Mouse (Mus musculus): ENCODE measurements around the gene Gm20388. TPM values are rescaled to one million over a fixed set of nuclear protein-coding genes. Genes with fewer than 3 reads are reported as not detected.

Gene Gm20388
- polyA plus RNA-seq, 2 experiments: 8.5 TPM; not detected in 1

DNA sequence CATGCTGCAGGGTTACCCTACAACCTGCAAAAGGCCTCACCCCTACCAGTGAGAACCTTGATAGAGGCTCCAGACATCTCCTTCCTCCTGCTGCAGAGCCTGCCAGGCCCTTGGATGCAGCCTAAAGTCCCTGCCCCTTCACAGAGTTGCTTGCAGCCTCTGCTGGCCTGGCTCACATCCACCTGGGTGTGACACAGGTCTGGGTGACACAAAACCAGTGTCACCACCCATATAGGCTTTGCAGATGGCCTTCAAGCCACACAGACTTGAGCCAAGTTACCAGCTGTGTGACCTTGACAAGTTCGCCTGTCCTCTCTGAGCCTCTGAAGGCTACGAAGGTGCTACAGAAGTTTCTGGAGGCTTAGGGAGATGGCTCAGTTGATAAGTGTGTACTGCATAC lies 1508.9 kb downstream of the Gm20388 start:
- Histone ChIP-seq H3K4me2 (ENCODE audit: low read depth) (no peak overlapping the region), H3K27ac (no peak overlapping the region), H3K4me1 (replicated peaks; ENCODE audit: control insufficient read depth in 2 of 2, insufficient read depth in 2 of 2, low read length in 1 of 2) (peaks cover 0 to 5% of the 10 kb centered on the region in 2 experiments; a peak in 2 of 4 replicates), H3K9me3 (ENCODE audit: control insufficient read depth, low read length) (no peaks in the 10 kb centered on the region), H3K27me3 (ENCODE audit: control insufficient read depth, insufficient read depth, low read length) (no peaks in the 10 kb centered on the region), H3K9ac (replicated peaks) (no peak overlapping the region), H3K36me3 (replicated peaks; ENCODE audit: control insufficient read depth, insufficient read depth, low read depth) (no peaks in the 10 kb centered on the region), H3K4me3 (ENCODE audit: insufficient read depth in 1 of 2, low read depth in 2 of 2, low read length in 2 of 2) (no peak overlapping the region)
- TF ChIP-seq EP300 (IDR thresholded peaks at IDR 0.05; ENCODE audit: low read depth): no peak
- TF ChIP-seq CTCF (IDR thresholded peaks at IDR 0.05; ENCODE audit: low read depth): no peak
- 65% methylated on average over 2 of the region's 2 CpGs for WGBS (ENCODE audit: insufficient replicate concordance)
- ATAC-seq (ENCODE audit: insufficient read depth): no peak
- DNase-seq (ENCODE audit: low read depth in 3 of 3, low spot score in 3 of 3): no peak

GRCm38 (mm10) chr8:121421009-121421408 lies 1510.4 kb downstream of the Gm20388 start:
- ATAC-seq (ENCODE audit: insufficient read depth): 0 out of 2 replicates have a peak, but pooled peaks have one; percentile 26
- H3K27ac ChIP-seq: no peak overlapping the region
- H3K9me3 ChIP-seq (ENCODE audit: control insufficient read depth, low read length): no peaks in the 10 kb centered on the region
- H3K4me2 ChIP-seq (ENCODE audit: low read depth): no peak overlapping the region
- H3K36me3 ChIP-seq (replicated peaks; ENCODE audit: control insufficient read depth, insufficient read depth, low read depth): no peaks in the 10 kb centered on the region
- H3K9ac ChIP-seq (replicated peaks): no peak overlapping the region
- no peaks in the 10 kb centered on the region for H3K27me3 ChIP-seq (ENCODE audit: control insufficient read depth, insufficient read depth, low read length)
- TF ChIP-seq CTCF (IDR thresholded peaks at IDR 0.05; ENCODE audit: low read depth): no peak
- TF ChIP-seq EP300 (IDR thresholded peaks at IDR 0.05; ENCODE audit: low read depth): no peak
- no peak overlapping the region for H3K4me3 ChIP-seq (ENCODE audit: insufficient read depth in 1 of 2, low read depth in 2 of 2, low read length in 2 of 2)
- 63% methylated on average over 5 of the region's 5 CpGs for WGBS (ENCODE audit: insufficient replicate concordance)
- DNase-seq (ENCODE audit: low read depth in 3 of 3, low spot score in 3 of 3): peak in 1 of 3 experiments; percentile 20
- peaks cover 0 to 5% of the 10 kb centered on the region in 2 experiments; a peak in 2 of 4 replicates for H3K4me1 ChIP-seq (replicated peaks; ENCODE audit: control insufficient read depth in 2 of 2, insufficient read depth in 2 of 2, low read length in 1 of 2)

- H3K4me2 ChIP-seq (ENCODE audit: low read depth): no peak overlapping the region
- H3K9me3 ChIP-seq (ENCODE audit: control insufficient read depth, low read length): no peaks in the 10 kb centered on the region
- no peak overlapping the region for H3K4me3 ChIP-seq (ENCODE audit: insufficient read depth in 1 of 2, low read depth in 2 of 2, low read length in 2 of 2)
- H3K27me3 ChIP-seq (ENCODE audit: control insufficient read depth, insufficient read depth, low read length): no peaks in the 10 kb centered on the region
- WGBS (ENCODE audit: insufficient replicate concordance): 75% methylated on average over 10 of the region's 10 CpGs
- no peak for ATAC-seq (ENCODE audit: insufficient read depth)
- H3K4me1 ChIP-seq (replicated peaks; ENCODE audit: control insufficient read depth in 2 of 2, insufficient read depth in 2 of 2, low read length in 1 of 2): no peaks in the 10 kb centered on the region
- no peak overlapping the region for H3K27ac ChIP-seq
- no peak for TF ChIP-seq CTCF (IDR thresholded peaks at IDR 0.05; ENCODE audit: low read depth)
- no peak for TF ChIP-seq EP300 (IDR thresholded peaks at IDR 0.05; ENCODE audit: low read depth)
- H3K9ac ChIP-seq (replicated peaks): no peak overlapping the region
- H3K36me3 ChIP-seq (replicated peaks; ENCODE audit: control insufficient read depth, insufficient read depth, low read depth): no peaks in the 10 kb centered on the region
- DNase-seq (ENCODE audit: low read depth in 3 of 3, low spot score in 3 of 3): no peak
These were observed 1513.4 kb downstream of the Gm20388 start for GRCm38 (mm10) chr8:121424080-121424479.

DNA sequence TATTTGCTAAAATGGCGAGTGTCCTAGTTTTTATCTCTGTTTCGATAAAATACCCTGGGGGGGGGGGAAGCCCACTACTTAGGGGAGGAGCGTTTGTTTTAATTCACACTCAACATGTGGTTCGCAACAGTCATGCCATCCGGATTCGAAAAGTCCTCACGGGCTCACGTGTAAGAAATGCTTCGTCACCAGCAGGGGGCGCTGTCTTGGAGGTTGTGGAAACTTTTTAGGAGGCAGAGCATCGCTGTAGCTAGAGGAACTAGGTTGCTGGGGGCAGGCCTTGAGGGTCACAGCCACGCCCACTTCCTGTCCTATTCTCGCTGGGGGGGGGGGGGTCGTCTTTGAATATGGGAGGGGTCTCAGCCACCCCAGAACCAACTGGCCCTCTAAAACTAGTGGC lies 1514.0 kb downstream of the Gm20388 start:
- Histone ChIP-seq H3K27me3 (ENCODE audit: control insufficient read depth, insufficient read depth, low read length) (no peaks in the 10 kb centered on the region), H3K36me3 (replicated peaks; ENCODE audit: control insufficient read depth, insufficient read depth, low read depth) (no peaks in the 10 kb centered on the region), H3K4me3 (ENCODE audit: insufficient read depth in 1 of 2, low read depth in 2 of 2, low read length in 2 of 2) (no peak overlapping the region), H3K9ac (replicated peaks) (no peak overlapping the region), H3K4me2 (ENCODE audit: low read depth) (no peak overlapping the region), H3K27ac (no peak overlapping the region), H3K9me3 (ENCODE audit: control insufficient read depth, low read length) (no peaks in the 10 kb centered on the region), H3K4me1 (replicated peaks; ENCODE audit: control insufficient read depth in 2 of 2, insufficient read depth in 2 of 2, low read length in 1 of 2) (no peaks in the 10 kb centered on the region)
- no peak for DNase-seq (ENCODE audit: low read depth in 3 of 3, low spot score in 3 of 3)
- TF ChIP-seq EP300 (IDR thresholded peaks at IDR 0.05; ENCODE audit: low read depth): no peak
- TF ChIP-seq CTCF (IDR thresholded peaks at IDR 0.05; ENCODE audit: low read depth): peak; percentile 65
- no peak for ATAC-seq (ENCODE audit: insufficient read depth)
- WGBS (ENCODE audit: insufficient replicate concordance): 71% methylated on average over 14 of the region's 14 CpGs

GRCm38 (mm10) chr8:121431499-121431898 lies 1520.9 kb downstream of the Gm20388 start:
- H3K9me3 ChIP-seq (ENCODE audit: control insufficient read depth, low read length): no peaks in the 10 kb centered on the region
- no peak for ATAC-seq (ENCODE audit: insufficient read depth)
- TF ChIP-seq CTCF (IDR thresholded peaks at IDR 0.05; ENCODE audit: low read depth) (no peak), EP300 (IDR thresholded peaks at IDR 0.05; ENCODE audit: low read depth) (no peak)
- no peak for DNase-seq (ENCODE audit: low read depth in 3 of 3, low spot score in 3 of 3)
- H3K27me3 ChIP-seq (ENCODE audit: control insufficient read depth, insufficient read depth, low read length): no peaks in the 10 kb centered on the region
- no peak overlapping the region for H3K27ac ChIP-seq
- WGBS (ENCODE audit: insufficient replicate concordance): 64% methylated on average over 8 of the region's 8 CpGs
- no peaks in the 10 kb centered on the region for H3K4me1 ChIP-seq (replicated peaks; ENCODE audit: control insufficient read depth in 2 of 2, insufficient read depth in 2 of 2, low read length in 1 of 2)
- H3K9ac ChIP-seq (replicated peaks): no peak overlapping the region
- no peak overlapping the region for H3K4me2 ChIP-seq (ENCODE audit: low read depth)
- no peaks in the 10 kb centered on the region for H3K36me3 ChIP-seq (replicated peaks; ENCODE audit: control insufficient read depth, insufficient read depth, low read depth)
- no peak overlapping the region for H3K4me3 ChIP-seq (ENCODE audit: insufficient read depth in 1 of 2, low read depth in 2 of 2, low read length in 2 of 2)

Data from liver, embryonic 14.5 days (tissue).